Mouse (Mus musculus) layer of hippocampus, adult 2 months (tissue): Measurements from ENCODE around the gene Asphd2. TPM values are rescaled to one million over a fixed set of nuclear protein-coding genes. Genes with fewer than 3 reads are reported as not detected.

Experiments
- DNase-seq, 2 experiments: peaks; one replicate each; pipeline ENCODE4 v3.0.0; 2022; ENCODE audit warnings: low spot score in 2 of 2
- H3K27ac ChIP-seq: fragments of 200-600 bp; 2 replicates; pipeline ENCODE4 v1.8.1; 2022
- H3K4me3 ChIP-seq: fragments of 200-600 bp; 2 replicates; pipeline ENCODE4 v1.8.1; 2022; ENCODE audit warnings: mild to moderate bottlenecking
- CTCF ChIP-seq: fragments of 200-600 bp; conservative IDR thresholded peaks from 2 replicates; pipeline ENCODE4 v1.8.1; 2022; ENCODE audit warnings: antibody characterized with exemption, mild to moderate bottlenecking, moderate library complexity
- total RNA-seq, 2 experiments: library from RNA; stranded (reverse); gene quantifications; 2 replicates each; pipeline ENCODE4 v1.2.3; 2021

The Asphd2 gene
- total RNA-seq, 2 experiments from 2014 or later = 223 to 224 TPM

DNA sequence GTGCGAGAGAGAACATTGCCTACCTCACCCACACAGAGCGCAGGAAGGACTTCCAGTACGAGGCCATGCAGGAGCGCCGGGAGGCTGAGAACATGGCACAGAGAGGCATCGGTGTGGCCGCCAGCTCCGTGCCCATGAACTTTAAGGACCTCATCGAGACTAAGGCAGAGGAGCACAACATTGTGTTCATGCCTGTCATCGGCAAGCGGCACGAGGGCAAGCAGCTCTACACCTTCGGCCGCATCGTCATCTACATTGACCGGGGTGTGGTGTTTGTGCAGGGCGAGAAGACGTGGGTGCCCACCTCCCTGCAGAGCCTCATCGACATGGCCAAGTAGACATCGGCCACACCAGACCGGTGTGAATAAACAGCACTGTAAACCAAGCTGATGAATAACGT, 57.7 kb downstream of the Asphd2 start:
- no peak overlapping the region for H3K27ac ChIP-seq
- no peak overlapping the region for H3K4me3 ChIP-seq
- no peak for DNase-seq
- TF ChIP-seq CTCF = no peak

DNA sequence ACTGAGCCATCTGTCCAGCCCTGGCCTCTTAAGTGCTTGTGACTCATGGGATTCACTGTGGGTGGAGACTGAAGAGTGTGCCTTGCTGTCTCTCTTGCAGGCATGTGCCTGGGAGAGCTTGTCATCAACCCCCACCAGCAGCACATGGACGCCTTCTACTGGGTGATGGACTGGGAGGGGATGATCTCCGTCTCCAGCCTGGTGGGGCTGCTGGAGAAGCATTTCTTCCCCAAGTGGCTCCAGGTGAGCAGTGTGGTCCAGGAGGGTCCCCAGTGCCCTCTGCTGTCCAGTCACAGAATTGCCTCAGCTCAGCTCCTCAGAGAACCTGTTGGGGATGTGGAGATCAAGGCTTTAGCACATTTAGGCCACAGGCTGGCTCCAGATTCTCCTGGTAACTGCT, 59.2 kb downstream of the Asphd2 start:
- peak in 1 of 2 experiments; percentile 61 for DNase-seq
- H3K4me3 ChIP-seq = no peak overlapping the region
- TF ChIP-seq CTCF = peak; percentile 77

More for the DNA sequence above, 59.2 kb downstream of the Asphd2 start:
- H3K27ac ChIP-seq = no peak overlapping the region

Other genes with a start within 250 kb of the Asphd2 start
- gene Cryba4, start 142.3 kb downstream of the Asphd2 start, total RNA-seq = 1 to 10 TPM; 1.0 to 1.5 TPM
- 1 to 10 TPM; 6.4 to 7.8 TPM for gene Crybb1, start 139.1 kb downstream of the Asphd2 start, total RNA-seq
- gene Tpst2, start 118.2 kb downstream of the Asphd2 start, total RNA-seq = 10 to 100 TPM; 45.3 to 45.4 TPM
- gene Tfip11, start 68.5 kb downstream of the Asphd2 start, total RNA-seq = 10 to 100 TPM; 40.6 to 40.8 TPM
- 10 to 100 TPM; 21.4 to 30.4 TPM for gene Srrd, start 51.8 kb downstream of the Asphd2 start, total RNA-seq
- gene Hps4, start 51.8 kb downstream of the Asphd2 start, total RNA-seq = 10 to 100 TPM; 30.3 to 37.5 TPM
- gene Gm6583, start 38.8 kb downstream of the Asphd2 start, total RNA-seq = not detected
- not detected for gene Gm6588, start 54.6 kb upstream of the Asphd2 start, total RNA-seq
- gene Sez6l, start 182.3 kb upstream of the Asphd2 start, total RNA-seq = 100 to 1,000 TPM; 233 to 235 TPM